ENCODE assay signal across 1 mouse cellular context in the genomic region with DNA sequence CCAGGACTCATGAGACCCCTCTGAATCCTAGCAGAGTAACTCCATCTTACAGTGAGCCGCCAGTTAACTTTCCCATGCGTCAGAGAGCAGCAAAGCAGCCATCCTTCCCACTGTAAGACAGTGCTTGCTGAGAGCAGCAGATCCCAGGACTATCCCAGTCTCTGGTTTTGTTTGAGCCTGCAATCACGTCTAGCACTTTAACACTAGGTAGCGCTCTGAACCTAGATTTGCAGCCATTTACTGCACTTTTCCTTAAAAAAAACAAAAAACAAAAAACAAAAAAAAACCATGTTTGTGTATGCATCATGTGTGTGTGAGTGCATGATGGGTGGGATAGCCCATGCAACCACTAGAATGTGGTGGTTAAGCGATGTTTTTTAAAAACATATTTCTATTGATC.
A peak's percentile ranks its signal among the peaks of the same experiment; 100 is the strongest.
TF ChIP-seq lines count a peak whose summit lies in the region.

No protein-coding gene starts in this region.

TF ChIP-seq in ES-E14, 5 proteins besides CTCF, POLR2A, EP300 and RAD21:
- no peak for TF ChIP-seq ZC3H11A (IDR thresholded peaks at IDR 0.05; ENCODE audit: borderline replicate concordance, low read depth, low read length)
- TF ChIP-seq ZNF384 (IDR thresholded peaks at IDR 0.05; ENCODE audit: low read depth, low read length), result peak; percentile 67
TF ChIP-seq in ES-E14: peak in this region for 1.
